Mouse (Mus musculus) left cerebral cortex, adult 2 months (tissue): Measurements from ENCODE around the gene Slfn8. TPM values are rescaled to one million over a fixed set of nuclear protein-coding genes. Genes with fewer than 3 reads are reported as not detected.

ENCODE experiments used
- DNase-seq, 2 experiments: peaks; one replicate each; pipeline ENCODE4 v3.0.0; 2021 to 2022; ENCODE audit warnings: low spot score in 2 of 2, mixed read lengths in 1 of 2; ENCODE audit errors: extremely low spot score in 1 of 2
- H3K27ac ChIP-seq: fragments of 200-600 bp; 2 replicates; pipeline ENCODE4 v1.8.1; 2022
- H3K4me3 ChIP-seq: fragments of 200-600 bp; 2 replicates; pipeline ENCODE4 v1.8.1; 2022
- CTCF ChIP-seq: fragments of 200-600 bp; IDR thresholded peaks from 2 replicates; pipeline ENCODE4 v1.8.1; 2022; ENCODE audit warnings: antibody characterized with exemption, mild to moderate bottlenecking, moderate library complexity
- intact Hi-C: fragments of 180-260 bp; cut with DNase I; formaldehyde crosslinking; loops from one replicate; pipeline ENCODE4 v1.15.1; 2025
- long read RNA-seq, 2 experiments: library from polyadenylated mRNA; stranded (forward); transcript quantifications; one replicate each; pipeline ENCODE4 v2.0.0; 2021; ENCODE audit warnings: borderline mapping rate in 2 of 2
- total RNA-seq, 2 experiments: library from RNA; stranded (reverse); gene quantifications; 2 replicates each; pipeline ENCODE4 v1.2.3; 2021

Gene Slfn8
- under 1 TPM; 0.26 to 0.61 TPM for total RNA-seq
- long read RNA-seq, experiment 1, result 0 reads
- long read RNA-seq, experiment 2, partial matches to known transcripts, result 0 of 1 reads
- long read RNA-seq, experiment 2, other reads (novel, unspliced or antisense), result 0 of 1 reads

- intact Hi-C loops, result no loop called here
- Histone ChIP-seq H3K27ac (no peak within 1 kb of the TSS), H3K4me3 (no peak within 1 kb of the TSS)
- no peak for TF ChIP-seq CTCF
- DNase-seq, result no peak
Measured at GRCm38 (mm10) chr11:83020621-83021020, at the start of gene Slfn8. Gene Slfn8, minus strand, starts transcription at chr11:83020810.

- no peak; the same call in 1 of the 2 replicates for TF ChIP-seq CTCF
- no peak for DNase-seq
- intact Hi-C loops, result no loop called here
- no peak overlapping the region for H3K27ac ChIP-seq
- H3K4me3 ChIP-seq, result no peak overlapping the region
Measured at GRCm38 (mm10) chr11:83067982-83068694, 47.5 kb upstream of the Slfn8 start.

GRCm38 (mm10) chr11:83066640-83067531 is 46.3 kb upstream of the Slfn8 start:
- no peak for TF ChIP-seq CTCF
- no peak overlapping the region; the same call in 1 of the 2 replicates for H3K27ac ChIP-seq
- intact Hi-C loops, result no loop called here
- no peak for DNase-seq
- H3K4me3 ChIP-seq, result no peak overlapping the region

- intact Hi-C loops, result no loop called here
- no peak for DNase-seq
- TF ChIP-seq CTCF, result no peak
- Histone ChIP-seq H3K4me3 (no peak overlapping the region), H3K27ac (no peak overlapping the region)
Measured at GRCm38 (mm10) chr11:83065441-83066344, 45.1 kb upstream of the Slfn8 start.

- TF ChIP-seq CTCF, result no peak
- no peak for DNase-seq
- intact Hi-C loops, result no loop called here
- H3K4me3 ChIP-seq, result no peak within 1 kb of the TSS
- H3K27ac ChIP-seq, result no peak within 1 kb of the TSS
Measured at GRCm38 (mm10) chr11:83064946-83065345, 44.3 kb upstream of the Slfn8 start, which contains the start of gene Slfn2. Gene Slfn2, plus strand, starts transcription at chr11:83065112.

GRCm38 (mm10) chr11:83063941-83064349 is 43.3 kb upstream of the Slfn8 start:
- no peak for DNase-seq
- H3K4me3 ChIP-seq, result no peak overlapping the region
- H3K27ac ChIP-seq, result no peak overlapping the region
- intact Hi-C loops, result no loop called here
- TF ChIP-seq CTCF, result no peak

GRCm38 (mm10) chr11:83063126-83063525 is 42.5 kb upstream of the Slfn8 start:
- Histone ChIP-seq H3K4me3 (no peak overlapping the region), H3K27ac (no peak overlapping the region)
- intact Hi-C loops, result no loop called here
- TF ChIP-seq CTCF, result no peak
- DNase-seq, result no peak

- no peak overlapping the region for H3K27ac ChIP-seq
- intact Hi-C loops, result no loop called here
- no peak for TF ChIP-seq CTCF
- DNase-seq, result no peak
- H3K4me3 ChIP-seq, result no peak overlapping the region
Measured at GRCm38 (mm10) chr11:83061806-83062205, 41.2 kb upstream of the Slfn8 start.

- DNase-seq, result no peak
- Histone ChIP-seq H3K27ac (no peak overlapping the region), H3K4me3 (no peak overlapping the region)
- intact Hi-C loops, result no loop called here
- TF ChIP-seq CTCF, result no peak
Measured at GRCm38 (mm10) chr11:83060412-83061020, 39.9 kb upstream of the Slfn8 start.

- TF ChIP-seq CTCF, result peak; percentile 85
- Histone ChIP-seq H3K27ac (no peak overlapping the region), H3K4me3 (no peak overlapping the region)
- intact Hi-C loops, result no loop called here
- peak in 1 of 2 experiments; percentile 41 for DNase-seq
Measured at GRCm38 (mm10) chr11:83057863-83058262, 37.3 kb upstream of the Slfn8 start.

- peak in 1 of 2 experiments; percentile 22 for DNase-seq
- Histone ChIP-seq H3K4me3 (no peak overlapping the region), H3K27ac (no peak overlapping the region)
- intact Hi-C loops, result no loop called here
- TF ChIP-seq CTCF, result no peak
Measured at GRCm38 (mm10) chr11:83045642-83046041, 25.0 kb upstream of the Slfn8 start.
